26 mouse cellular contexts compared by ENCODE assay signal in genomic region chr11:30355356-30355755, GRCm38 (mm10).
DNase-seq lines count a peak whose midpoint lies in the region; TF ChIP-seq lines count a peak whose summit lies in the region.
"Had no signal": no experiment of that assay in that cellular context is flagged by ENCODE, and none has a peak within 500 bp of the region (broad histone marks: within the 10 kb centered on the region; RNA-seq: fewer than 3 reads in every experiment).

No protein-coding gene starts in this region.

- no peak overlapping the region for H3K4me3 ChIP-seq in brown adipose tissue, adult 24 weeks (ENCODE audit: insufficient read depth, low read depth, low read length)
- H3K4me3 ChIP-seq in layer of hippocampus, adult 2 months = no peak overlapping the region
- H3K4me3 ChIP-seq: embryonic facial prominence, embryonic 10.5 days; embryonic facial prominence, embryonic 13.5 days; erythroblast, embryonic 14.5 days; gastrocnemius, adult 2 months; heart, adult 2 months; heart, embryonic 10.5 days; heart, embryonic 13.5 days had no signal

- TF ChIP-seq CTCF in layer of hippocampus, adult 2 months (conservative IDR thresholded peaks at IDR 0.05) = no peak

- 0 out of 2 replicates have a peak overlapping the region, but pooled peaks have one; percentile 5 for H3K27ac ChIP-seq in brown adipose tissue, adult 24 weeks (replicated peaks; ENCODE audit: low read depth, low read length)
- H3K27ac ChIP-seq in layer of hippocampus, adult 2 months = no peak overlapping the region
- H3K27ac ChIP-seq: embryonic facial prominence, embryonic 10.5 days; embryonic facial prominence, embryonic 13.5 days; gastrocnemius, adult 2 months; heart, adult 2 months; heart, embryonic 10.5 days; heart, embryonic 13.5 days; hindbrain, embryonic 14.5 days; hindbrain, postnatal 0 days had no signal

- no peaks in the 10 kb centered on the region for H3K4me1 ChIP-seq in brown adipose tissue, adult 24 weeks (ENCODE audit: control insufficient read depth, insufficient read depth, insufficient read length, low read length)
- H3K4me1 ChIP-seq: embryonic facial prominence, embryonic 10.5 days; embryonic facial prominence, embryonic 13.5 days had no signal

- peak; percentile 20 for DNase-seq in adrenal gland, postnatal 14 days
- DNase-seq in adrenal gland, postnatal 4 days (ENCODE audit: low spot score in 2 of 2) = no peak
- DNase-seq in NIH3T3 (ENCODE audit: low read depth) = peak; percentile 18
- peak; percentile 74 for DNase-seq in gonadal fat pad, adult 2 months (ENCODE audit: low read depth)
- no peak for DNase-seq in cerebellum, postnatal 14 days
- DNase-seq in layer of hippocampus, adult 2 months (ENCODE audit: low spot score in 2 of 2) = no peak
- DNase-seq: adrenal gland, postnatal 25 days; B cell, adult 2 months; cerebellum, adult 11 months; cerebellum, adult 9-11 months; cerebellum, postnatal 36 days; embryo, embryonic 11 days; forebrain, postnatal 0 days; gastrocnemius, adult 2 months; gastrocnemius, postnatal 14 days; heart, adult 2 months; heart, postnatal 14 days; heart, postnatal 4 days had no signal

Comparison
In these comparisons a context has a peak if more than half of its experiments do, and no peak if none do; other contexts are left out.
1. DNase-seq: peak in adrenal gland, postnatal 14 days (single experiment), NIH3T3 (single experiment) and gonadal fat pad, adult 2 months (single experiment); none in adrenal gland, postnatal 4 days (0 of 2), cerebellum, postnatal 14 days (0 of 2) and layer of hippocampus, adult 2 months (0 of 2).